Mouse (Mus musculus): ENCODE results near the gene Bloc1s1.

Bloc1s1 gene

DNA sequence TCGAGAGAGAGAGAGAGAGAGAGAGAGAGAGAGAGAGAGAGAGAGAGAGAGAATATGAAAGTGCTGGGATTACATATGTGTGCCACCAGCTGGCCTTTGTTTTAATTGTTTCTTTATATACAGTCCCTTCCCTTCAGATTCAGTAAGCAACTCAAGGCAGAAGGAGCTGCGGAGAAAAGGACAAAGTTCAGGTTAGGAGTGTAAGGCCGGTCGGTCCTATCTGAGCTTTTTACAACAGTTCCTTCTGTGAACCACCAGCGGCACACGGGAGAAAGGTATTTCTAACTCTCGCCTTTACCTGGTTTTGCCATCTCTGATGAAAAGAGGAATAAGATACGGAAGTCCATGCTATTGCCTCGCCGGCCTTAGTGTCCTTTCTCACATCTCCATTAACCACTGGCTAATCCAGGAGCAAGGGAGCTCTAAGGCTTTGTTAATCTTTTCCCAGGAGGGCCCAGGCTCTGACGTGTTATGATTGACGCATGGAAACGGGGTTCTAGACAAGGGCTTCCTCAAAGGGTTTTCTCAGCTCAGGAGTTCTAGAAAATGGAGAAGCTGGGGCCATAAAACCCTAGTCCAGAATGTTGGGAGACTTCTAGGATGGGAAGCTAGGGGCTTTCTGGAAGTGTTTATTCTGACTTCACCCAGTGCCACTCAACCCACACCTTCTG lies 14.9 kb downstream of the Bloc1s1 start:
- DNase-seq (ENCODE audit: low spot score in 2 of 2), result no peak

DNA sequence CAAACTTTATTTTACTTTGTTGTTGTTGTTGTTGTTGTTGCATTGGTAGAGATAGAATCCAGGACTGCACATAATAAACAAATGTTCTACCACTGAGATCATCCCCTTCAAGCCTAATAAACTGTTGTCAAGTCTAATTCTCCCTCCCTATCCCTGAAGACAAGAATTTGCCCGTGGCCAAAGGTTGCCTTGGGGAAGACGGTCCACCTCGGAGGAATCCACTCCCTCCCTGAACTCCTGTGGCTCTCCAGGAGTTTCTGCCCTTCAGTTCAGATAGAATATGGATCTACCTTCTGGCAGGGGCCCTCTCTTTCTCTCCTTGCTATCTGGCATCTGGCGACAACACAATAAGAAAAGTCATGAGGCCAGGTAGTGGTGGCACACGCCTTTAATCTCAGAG lies 19.0 kb downstream of the Bloc1s1 start:
- no peak for DNase-seq (ENCODE audit: low spot score in 2 of 2)

DNA sequence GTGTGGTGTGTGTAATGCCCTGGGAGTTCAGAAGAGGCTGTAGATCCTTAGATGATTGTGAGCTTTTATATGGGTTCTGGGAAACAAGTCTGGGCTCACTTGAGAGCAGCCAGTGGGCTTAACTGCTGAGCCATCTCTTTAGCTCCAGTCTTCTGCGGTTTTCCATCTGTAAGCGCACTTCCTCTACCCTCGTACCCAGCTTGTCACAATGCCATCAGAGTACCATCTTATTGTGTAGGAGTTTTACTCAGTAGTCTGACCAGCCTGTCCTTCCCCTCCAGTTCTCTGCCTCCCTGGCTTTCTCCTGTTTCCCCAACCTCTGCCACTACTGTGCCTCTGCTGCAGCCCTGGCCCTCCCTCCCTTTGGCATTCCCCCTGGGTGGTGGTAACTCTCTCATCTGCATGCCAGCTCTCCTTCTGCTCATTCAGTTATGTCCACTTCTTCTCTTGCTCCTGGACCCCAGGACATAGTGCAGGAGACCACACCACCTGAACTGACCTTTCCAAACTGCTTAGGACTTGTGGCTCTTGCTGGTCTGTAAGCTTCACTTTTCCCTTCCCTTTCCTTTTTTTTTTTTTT lies 21.3 kb downstream of the Bloc1s1 start:
- DNase-seq (ENCODE audit: low spot score in 2 of 2), result no peak

DNA sequence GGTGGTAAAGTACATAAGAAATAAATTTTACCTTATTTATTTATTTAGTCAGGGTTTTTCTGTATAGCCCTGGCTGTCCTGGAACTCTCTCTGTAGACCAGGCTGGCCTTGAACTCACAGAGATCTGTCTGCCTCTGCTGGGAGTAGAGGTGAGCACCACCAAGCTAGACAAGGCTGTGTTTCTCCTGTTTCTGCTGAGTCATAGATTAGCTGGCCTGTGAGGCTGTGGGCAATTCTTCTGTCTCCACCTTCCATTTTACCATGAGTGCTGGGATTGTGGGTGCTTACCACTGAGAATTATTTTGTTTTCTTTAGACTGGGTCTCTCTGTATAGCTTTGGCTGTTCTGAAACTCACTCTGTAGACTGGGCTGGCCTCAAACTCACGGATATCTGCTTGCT lies 22.4 kb downstream of the Bloc1s1 start:
- DNase-seq (ENCODE audit: low spot score in 2 of 2), result no peak

DNA sequence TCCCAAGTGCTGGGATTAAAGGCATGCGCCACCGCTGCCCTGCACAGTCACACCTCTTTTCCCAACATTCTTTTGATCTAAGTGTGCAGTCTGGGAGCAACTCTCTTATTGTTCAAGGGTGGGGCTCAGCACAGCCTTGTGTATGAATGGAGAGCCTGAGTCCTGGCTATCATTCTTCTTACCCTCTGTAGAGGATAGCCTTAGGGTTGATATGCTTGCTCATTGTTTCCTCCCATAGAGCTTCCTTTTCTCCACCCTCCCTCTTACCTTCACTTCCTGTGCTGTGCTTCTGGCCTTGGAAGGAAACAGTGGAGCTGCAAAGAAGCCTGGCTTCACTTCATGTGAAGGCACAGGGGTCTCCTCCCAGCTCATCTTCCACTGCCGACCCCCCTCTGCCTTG lies 23.1 kb downstream of the Bloc1s1 start, which contains the start of gene Cd63:
Gene Cd63, plus strand, starts transcription at position 292 of the 400 bp plus-strand sequence.
- DNase-seq (ENCODE audit: low spot score in 2 of 2), result no peak

DNA sequence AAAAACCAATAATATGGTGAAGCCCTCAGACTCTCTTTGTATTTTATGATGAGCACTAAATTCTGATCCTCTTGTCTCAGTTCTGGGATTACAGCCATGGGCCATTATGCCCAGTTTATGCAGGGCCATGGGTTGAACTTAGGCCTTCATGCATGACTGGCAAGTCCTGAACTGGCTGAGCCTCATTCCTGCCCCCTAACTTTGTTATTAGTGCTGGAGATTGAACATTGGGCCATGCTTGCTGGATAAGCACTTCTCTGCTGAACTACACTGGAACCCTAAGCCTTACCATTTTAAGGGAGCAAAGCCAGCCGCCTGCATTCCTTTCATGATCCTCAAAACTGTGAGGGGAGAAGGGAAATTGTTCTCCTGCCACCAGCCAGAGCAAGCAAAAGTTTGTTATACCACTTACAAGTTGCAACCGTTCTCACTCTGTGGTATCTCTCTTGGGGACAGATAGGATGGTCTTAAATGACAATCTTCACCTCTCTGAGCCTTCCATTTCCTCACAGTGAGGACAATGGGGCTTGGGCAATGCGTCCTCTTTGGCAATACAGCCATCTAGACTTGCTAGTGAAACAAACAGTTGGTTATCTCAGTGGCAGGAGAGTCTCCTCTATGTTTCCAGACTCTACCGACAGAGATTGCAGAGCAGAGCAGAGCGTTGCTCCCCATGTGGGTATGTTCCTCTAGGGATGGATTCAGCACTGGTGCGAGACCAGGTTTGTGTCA lies 23.9 kb downstream of the Bloc1s1 start:
- DNase-seq (ENCODE audit: low spot score in 2 of 2), result no peak

DNA sequence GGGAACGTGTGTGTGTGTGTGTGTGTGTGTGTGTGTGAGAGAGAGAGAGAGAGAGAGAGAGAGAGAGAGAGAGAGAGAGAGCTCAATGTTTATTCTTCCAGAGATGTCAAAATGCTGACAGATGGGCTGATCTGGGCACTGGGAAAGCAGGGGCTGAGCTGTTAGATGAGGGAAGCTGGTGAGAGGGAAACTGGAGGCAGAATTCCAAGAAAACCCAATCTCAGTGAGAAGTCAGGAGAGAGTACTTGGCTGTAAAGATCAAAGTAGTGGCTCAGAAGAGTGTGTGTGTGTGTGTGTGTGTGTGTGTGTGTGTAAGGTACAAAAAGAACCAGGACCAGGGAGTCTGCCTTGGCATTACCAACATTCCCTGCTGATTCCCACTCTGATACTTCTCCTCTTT lies 26.3 kb downstream of the Bloc1s1 start:
- DNase-seq (ENCODE audit: low spot score in 2 of 2), result no peak

DNA sequence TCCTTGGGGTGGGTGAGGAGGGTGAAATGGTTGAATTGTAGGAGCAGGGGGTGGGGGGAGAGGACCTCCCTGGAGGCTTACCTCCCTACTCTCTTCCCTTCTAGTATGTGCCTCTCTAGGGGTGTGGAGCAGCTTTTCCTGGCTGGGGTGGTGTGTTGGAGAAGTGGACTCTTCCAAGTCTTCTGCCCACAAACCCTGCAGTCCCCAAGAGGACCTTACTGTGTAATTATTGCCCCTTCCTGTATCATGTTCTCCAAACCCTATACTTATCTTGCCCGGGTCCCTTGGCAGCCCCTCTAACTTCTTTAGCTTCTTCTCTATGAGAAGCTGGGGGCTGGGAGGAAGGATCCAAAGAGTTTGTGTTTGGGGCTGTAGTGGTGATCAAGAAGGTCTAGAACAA lies 27.0 kb downstream of the Bloc1s1 start:
- DNase-seq (ENCODE audit: low spot score in 2 of 2), result no peak

DNA sequence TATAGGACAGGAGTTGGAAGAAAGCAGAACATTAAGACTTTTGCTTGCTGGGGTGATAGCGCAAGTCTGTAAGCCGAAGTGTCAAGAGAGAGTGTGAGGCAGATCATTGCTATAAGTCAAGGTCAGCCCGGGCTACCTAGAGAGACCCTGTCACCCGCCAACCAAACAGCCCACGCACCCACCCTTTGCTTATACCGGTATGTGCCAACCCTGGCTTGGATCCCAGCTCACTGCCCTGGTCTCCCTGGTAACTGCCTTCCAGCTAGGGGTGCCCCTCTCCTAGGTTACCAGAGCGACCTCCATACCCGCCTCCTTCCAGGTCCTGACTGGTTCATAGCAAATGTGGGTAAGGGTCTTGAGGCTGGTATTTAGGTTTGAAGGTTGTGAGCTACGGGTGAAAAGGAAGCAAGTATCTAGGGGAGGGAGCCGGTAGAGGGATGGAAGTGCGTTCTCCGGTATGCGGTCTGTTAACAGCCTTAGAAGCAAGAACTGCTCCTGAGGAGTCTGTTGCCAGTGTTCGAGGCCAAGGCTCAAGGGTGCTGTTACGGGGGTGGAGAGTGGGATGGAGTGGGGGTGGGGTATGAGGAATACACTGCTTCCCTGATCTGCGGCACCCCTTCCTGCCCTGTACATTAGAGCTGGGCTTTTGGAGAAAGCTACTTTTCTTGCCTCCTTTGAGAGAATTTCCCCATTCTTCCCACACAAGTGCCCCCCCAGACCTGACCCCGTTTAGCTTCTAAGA lies 27.7 kb downstream of the Bloc1s1 start:
- DNase-seq (ENCODE audit: low spot score in 2 of 2), result no peak

DNA sequence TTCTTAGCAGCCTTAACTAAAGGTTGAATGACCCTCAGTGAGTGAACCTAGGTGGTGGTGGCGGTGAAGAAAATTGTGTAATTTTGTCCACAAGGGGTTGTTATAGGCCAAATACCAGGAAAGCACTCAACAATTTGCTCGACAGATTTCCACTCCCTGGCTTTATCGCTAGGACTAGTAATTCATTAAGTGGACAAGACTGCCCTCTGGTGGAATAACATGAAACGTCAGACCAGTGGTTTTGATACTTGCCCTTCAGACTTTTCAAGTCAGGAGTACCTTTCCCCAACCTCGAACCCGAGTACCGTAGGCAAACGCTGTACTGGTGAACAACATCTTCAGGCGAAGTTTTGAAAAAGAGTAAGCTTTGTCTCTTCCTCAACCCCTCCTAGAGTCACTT lies 28.4 kb downstream of the Bloc1s1 start:
- DNase-seq (ENCODE audit: low spot score in 2 of 2), result peak in 1 of 2 experiments; percentile 85

DNA sequence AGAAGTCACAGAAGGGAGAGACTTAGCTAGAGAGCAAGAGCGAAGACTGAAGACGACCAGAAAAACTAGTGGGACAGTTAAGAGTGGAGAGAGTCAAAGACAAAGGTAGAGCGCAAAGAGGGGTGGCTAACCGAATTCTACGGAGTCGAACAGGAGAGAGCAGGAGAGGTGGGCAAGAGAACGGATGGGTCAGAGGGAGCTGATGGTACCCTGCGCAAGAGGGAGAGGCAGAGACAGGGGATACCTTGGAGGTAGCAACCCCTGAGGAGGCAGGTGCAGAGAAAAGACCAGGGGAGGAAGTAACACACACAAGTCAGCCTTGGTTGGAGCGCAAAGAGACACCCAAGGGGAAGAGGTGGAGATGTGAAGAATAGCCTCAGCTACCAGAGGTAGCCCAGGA lies 31.6 kb downstream of the Bloc1s1 start:
- DNase-seq (ENCODE audit: low spot score in 2 of 2), result no peak

DNA sequence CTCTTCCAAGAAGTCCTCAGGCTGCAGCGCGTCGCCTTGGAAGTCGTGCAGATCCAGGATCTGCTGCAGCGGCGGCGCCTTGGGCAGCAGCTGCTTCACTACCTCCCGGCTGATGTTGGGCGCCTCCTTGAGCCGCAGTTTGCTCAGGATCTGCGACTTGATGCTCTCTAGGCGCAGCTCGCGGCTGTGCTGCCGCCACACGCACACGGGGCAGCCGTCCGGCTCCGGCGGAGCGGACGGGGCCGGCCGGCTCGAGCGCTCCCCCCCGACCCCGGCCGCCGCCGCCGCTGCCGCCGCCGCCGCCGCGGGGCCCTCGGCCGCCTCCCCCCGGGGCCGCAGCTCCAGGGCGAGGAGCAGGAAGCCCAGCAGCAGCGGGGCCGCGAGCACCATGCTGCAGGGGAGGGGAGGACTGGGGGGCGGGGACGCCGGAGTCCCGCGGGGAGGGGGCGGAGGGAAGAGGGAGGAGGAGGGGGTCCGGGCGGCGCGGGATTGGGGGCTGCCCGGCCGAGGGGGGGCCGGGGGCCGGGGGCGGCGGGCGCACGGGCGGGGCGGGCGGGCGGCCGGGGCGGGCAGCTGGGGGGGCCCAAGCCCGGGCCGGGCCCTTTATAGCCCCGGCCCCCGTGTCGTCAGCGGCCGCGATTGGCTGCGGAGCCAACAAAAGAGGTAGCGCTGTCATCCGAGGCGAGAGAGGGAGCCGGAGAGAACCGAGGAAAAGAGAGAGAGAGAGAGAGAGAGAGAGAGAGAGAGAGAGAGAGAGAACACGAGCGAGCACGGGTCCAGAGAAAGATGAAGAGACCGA lies 32.3 kb downstream of the Bloc1s1 start, which contains the start of gene Gdf11:
Gene Gdf11, minus strand, starts transcription at position 423 of the 799 bp plus-strand sequence.
- peak; percentile 23 to 40 for DNase-seq (ENCODE audit: low spot score in 2 of 2)

DNA sequence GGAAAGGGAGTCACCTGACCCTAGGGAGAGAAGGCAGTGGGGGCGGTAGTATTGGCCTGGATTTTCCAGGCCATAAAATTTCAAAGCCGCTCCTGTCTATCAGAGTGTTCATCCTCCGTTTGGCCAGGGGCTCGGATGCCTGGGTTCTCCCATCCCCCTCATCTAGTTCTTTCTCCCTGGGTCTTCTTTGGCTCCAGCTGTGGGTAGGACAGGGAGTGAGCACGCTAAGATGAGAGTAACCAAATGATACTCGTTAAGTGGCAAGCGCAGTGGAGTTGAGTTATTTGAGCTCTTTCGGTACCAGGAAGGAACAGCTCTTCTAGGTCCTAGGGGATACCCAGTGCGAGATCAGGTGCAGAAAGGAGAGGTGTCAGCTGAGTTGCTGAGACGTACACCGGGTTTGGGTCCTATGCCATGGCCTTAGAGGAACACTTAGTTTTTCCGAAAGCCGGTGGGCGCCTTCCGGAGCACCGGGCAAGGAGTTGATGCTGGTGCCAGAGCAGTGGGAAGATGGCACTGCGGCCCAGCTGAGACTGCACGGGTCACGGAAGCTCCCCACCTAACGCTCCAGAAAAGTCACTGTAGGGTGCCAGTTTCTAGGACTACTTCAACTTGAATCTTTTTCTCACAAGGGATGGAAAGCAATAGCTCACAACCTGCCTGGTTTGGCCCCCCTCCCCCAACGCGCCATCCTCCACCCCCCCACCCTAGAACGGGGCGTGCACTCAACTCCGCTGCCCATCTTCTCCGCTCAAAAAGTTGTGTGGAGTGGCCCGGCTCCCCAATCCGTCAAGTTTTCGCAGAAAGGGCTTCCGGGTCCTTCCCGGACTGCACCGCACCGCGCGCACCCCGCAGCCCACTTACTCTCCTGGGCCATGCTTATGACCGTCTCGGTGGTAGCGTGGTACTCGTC lies 33.2 kb downstream of the Bloc1s1 start:
- DNase-seq (ENCODE audit: low spot score in 2 of 2), result no peak

DNA sequence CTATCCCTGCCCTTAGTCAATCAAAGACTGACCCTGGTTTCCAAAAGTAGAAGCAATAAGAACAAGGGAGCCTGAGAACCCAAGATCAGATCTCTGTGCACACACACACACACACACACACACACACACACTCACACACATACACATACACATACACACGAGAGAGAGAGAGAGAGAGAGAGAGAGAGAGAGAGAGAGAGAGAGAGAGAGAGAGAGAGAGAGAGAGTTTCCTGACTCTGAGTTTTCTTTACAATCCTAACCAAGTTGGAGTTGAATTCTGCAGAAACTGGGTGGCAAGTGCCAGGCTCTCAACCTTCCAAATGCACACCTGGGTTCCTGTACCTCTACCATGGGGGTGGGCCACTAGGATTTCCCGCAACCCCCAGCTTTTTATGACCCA lies 34.0 kb downstream of the Bloc1s1 start:
- DNase-seq (ENCODE audit: low spot score in 2 of 2), result no peak

DNA sequence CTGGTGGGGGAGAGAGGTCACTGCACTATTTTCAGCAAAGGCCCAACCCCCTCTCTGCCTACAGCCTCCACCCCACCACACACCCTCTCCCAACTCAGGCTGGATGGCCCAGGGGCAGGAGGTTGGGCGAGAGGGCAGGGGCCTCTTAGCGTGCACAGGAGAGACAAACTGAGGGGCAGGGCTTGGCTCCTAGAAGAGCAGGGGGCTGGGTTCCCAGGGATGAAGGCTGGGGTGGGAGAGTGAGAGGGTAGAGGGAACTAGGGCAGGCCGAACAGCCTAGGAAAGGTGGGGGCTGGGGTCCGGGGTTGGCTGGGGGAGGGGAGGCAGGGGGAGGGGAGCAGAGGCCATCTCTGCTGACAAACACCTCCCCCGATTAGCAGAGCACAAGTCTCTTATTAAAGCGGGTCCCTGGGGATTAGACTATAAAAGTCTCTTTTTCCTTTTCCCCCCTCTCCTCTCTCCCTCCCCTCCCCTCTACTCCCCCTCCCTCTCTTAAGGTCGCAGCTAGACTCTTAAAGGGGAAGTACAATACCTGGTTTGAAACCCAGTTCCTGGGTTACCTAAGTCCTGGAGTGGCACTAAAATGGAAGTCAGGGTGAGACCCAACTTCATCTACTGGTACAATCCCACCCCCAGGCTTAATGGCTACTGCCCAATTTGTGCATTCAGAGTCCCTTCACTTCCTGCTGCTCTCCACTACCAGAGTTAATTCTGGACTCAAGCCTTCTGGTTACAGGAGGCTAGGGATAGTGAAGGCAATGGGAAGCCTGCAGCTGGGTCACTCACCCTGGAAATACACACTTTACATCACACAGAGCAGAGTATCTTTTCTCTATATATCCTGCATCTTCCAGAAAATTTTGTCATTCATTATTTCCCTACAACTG lies 34.7 kb downstream of the Bloc1s1 start:
- DNase-seq (ENCODE audit: low spot score in 2 of 2), result peak in 1 of 2 experiments; percentile 8

DNA sequence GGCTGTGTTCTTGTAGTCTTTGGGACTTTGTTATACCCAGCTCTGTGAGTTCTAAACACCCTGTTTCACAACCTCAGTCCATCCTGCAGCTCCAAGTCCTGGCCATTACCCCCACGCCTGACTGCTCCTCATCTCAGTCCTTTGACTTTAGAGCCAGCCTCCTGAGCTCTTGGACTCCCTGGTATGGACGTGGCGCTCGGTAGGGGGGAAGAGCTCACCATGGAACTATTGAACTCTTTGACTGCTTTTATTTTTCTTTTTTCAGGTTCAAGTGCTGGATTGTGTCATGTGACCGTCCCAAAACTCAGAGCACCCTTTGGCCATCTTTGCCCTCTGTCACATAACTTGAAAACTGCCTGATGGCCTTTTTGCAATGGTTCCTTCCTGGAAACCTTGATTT lies 41.8 kb downstream of the Bloc1s1 start:
- DNase-seq (ENCODE audit: low spot score in 2 of 2), result no peak

DNA sequence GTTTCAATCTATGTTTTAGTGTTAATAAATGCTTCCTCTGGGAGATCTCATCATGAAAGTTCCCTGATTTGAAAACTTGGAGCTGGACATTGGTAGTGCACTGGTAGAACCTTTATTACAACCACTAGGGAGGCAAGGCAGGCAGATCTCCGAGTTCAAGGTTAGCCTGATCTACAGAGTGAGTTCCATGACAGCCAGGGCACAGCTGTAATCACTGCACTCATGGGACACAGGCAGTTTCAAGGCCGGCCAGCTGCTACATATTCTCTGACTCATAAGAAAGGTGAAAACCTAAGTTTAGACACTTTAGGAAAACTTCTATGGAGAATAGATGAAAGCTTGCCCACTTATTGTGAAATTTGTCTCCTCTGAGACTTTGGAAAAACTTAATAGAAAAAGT lies 45.0 kb downstream of the Bloc1s1 start:
- no peak for DNase-seq (ENCODE audit: low spot score in 2 of 2)

DNA sequence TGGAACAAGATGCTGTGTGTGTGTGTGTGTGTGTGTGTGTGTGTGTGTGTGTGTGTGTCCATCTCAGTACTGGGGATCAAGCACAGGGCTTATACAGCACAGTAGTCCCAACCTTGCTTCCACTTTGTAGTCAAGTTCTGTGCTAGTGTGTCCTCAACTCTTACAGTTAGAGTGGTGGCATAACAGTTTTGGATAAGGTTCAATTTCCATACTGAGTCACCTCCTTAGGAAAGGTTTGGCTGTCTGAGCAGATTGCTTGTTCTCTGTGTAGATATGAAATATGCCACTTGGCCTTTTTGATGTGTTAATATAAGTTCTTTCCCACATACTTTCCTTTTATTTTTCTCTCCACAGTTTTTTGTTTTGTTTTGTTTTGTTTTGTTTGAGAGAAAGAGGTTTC lies 45.5 kb downstream of the Bloc1s1 start:
- no peak for DNase-seq (ENCODE audit: low spot score in 2 of 2)

DNA sequence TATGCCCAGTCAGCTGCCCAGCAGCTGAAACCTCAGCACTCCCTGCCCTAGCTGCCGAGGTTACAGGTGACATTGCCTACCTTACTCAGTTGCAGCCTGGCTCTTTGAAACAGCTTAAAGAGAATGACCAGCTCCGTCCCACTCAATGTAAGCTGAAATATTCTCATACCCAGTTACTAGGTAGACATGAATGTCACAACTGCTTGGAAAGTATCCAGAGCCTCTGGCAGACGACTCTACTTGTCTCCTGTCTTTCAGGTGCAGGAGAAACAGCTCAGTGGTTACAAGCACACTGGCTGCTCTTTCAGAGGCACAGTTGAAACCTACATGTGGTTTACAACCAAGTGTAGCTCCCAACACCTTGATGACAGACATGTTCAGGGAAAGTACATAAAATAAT lies 53.5 kb downstream of the Bloc1s1 start:
- DNase-seq (ENCODE audit: low spot score in 2 of 2), result no peak
